ENCODE assay signal across 18 mouse cellular contexts in genomic region chr10:117386261-117386660, GRCm38 (mm10).
"Had no signal": no experiment of that assay in that cellular context is flagged by ENCODE, and none has a peak within 500 bp of the region (broad histone marks: within the 10 kb centered on the region; RNA-seq: fewer than 3 reads in every experiment).

No protein-coding gene starts in this region.

- ATAC-seq: forebrain, embryonic 13.5 days; forebrain, embryonic 14.5 days; forebrain, embryonic 15.5 days; forebrain, embryonic 16.5 days; forebrain, postnatal 0 days had no signal

- DNase-seq: cerebellum, adult 9-11 months; cerebellum, postnatal 10 days; cerebellum, postnatal 14 days; cerebellum, postnatal 25 days; cerebellum, postnatal 36 days; embryo, embryonic 11 days; forebrain, postnatal 0 days; gastrocnemius, adult 2 months; gastrocnemius, postnatal 10 days; gastrocnemius, postnatal 14 days; gastrocnemius, postnatal 25 days; gastrocnemius, postnatal 36 days; heart, adult 18-20 months; heart, adult 2 months had no signal
